Mouse (Mus musculus) layer of hippocampus, postnatal 25 days (tissue): ENCODE measurements around the gene Sbds. TPM values are rescaled to one million over a fixed set of nuclear protein-coding genes. Genes with fewer than 3 reads are reported as not detected.
"Not testable (repeated sequence)": the region's sequence is repeated elsewhere in the genome, so short reads cannot be mapped to it uniquely, and the experiment has no call there.

Experiments
- DNase-seq, 2 experiments: peaks; one replicate each; pipeline ENCODE4 v3.0.0; 2022; ENCODE audit warnings: mixed read lengths in 2 of 2, low spot score in 1 of 2; ENCODE audit errors: extremely low spot score in 1 of 2
- total RNA-seq, 2 experiments: library from RNA; stranded (reverse); gene quantifications; 2 replicates each; pipeline ENCODE4 v1.2.3; 2021

Sbds gene
- total RNA-seq, 2 experiments from 2014 or later = 68.9 to 81.5 TPM

- DNase-seq = no peak
Measured at GRCm38 (mm10) chr5:130257303-130257702, 2.0 kb upstream of the Sbds start.

- DNase-seq = peak; percentile 68 to 71
Measured at GRCm38 (mm10) chr5:130256678-130257271, 1.4 kb upstream of the Sbds start.

GRCm38 (mm10) chr5:130255799-130256525, 632 bp upstream of the Sbds start:
- DNase-seq = not testable (repeated sequence)

- DNase-seq = no peak
Measured at GRCm38 (mm10) chr5:130254164-130255016, 940 bp downstream of the Sbds start.

GRCm38 (mm10) chr5:130247823-130248222, 7.5 kb downstream of the Sbds start:
- DNase-seq = no peak

GRCm38 (mm10) chr5:130241426-130241825, 13.9 kb downstream of the Sbds start:
- DNase-seq = no peak

- DNase-seq = no peak
Measured at GRCm38 (mm10) chr5:130239856-130240255, 15.5 kb downstream of the Sbds start.

GRCm38 (mm10) chr5:130239236-130239635, 16.1 kb downstream of the Sbds start:
- no peak for DNase-seq

- no peak for DNase-seq
Measured at GRCm38 (mm10) chr5:130236302-130236701, 19.0 kb downstream of the Sbds start.

- DNase-seq = no peak
Measured at GRCm38 (mm10) chr5:130228120-130228519, 27.2 kb downstream of the Sbds start.

GRCm38 (mm10) chr5:130226790-130227189, 28.5 kb downstream of the Sbds start:
- no peak for DNase-seq

GRCm38 (mm10) chr5:130222146-130223004, 33.0 kb downstream of the Sbds start:
- DNase-seq = peak; percentile 96 to 98

GRCm38 (mm10) chr5:130221760-130222145, 33.6 kb downstream of the Sbds start:
- no peak for DNase-seq

- DNase-seq = no peak
Measured at GRCm38 (mm10) chr5:130221316-130221715, 34.0 kb downstream of the Sbds start.

GRCm38 (mm10) chr5:130218336-130218735, 37.0 kb downstream of the Sbds start:
- no peak for DNase-seq

GRCm38 (mm10) chr5:130217406-130217805, 37.9 kb downstream of the Sbds start:
- no peak for DNase-seq

GRCm38 (mm10) chr5:130216781-130217180, 38.5 kb downstream of the Sbds start, which contains the start of gene Tmem248:
Tmem248 (plus strand) TSS chr5:130217081.
- DNase-seq = no peak

GRCm38 (mm10) chr5:130212956-130213355, 42.4 kb downstream of the Sbds start:
- no peak for DNase-seq

- no peak for DNase-seq
Measured at GRCm38 (mm10) chr5:130207299-130207698, 48.0 kb downstream of the Sbds start.

GRCm38 (mm10) chr5:130205441-130206023, 49.8 kb downstream of the Sbds start:
- DNase-seq = no peak
